Mouse (Mus musculus) midbrain, embryonic 11.5 days (tissue): ENCODE measurements around the gene Rbm5. TPM values are rescaled to one million over a fixed set of nuclear protein-coding genes. Genes with fewer than 3 reads are reported as not detected.
A peak's percentile ranks its signal among the peaks of the same experiment; 100 is the strongest.

Source experiments
- ATAC-seq: fragments of 200-750 bp; cut with Nextera tagmentation; 2 replicates; pipeline ENCODE4 v1.8.0; 2017; ENCODE audit warnings: moderate TSS enrichment, moderate library complexity; ENCODE audit not compliant: low FRiP score
- DNase-seq: peaks from one replicate; pipeline ENCODE4 v3.0.0; 2015; ENCODE audit warnings: low spot score; ENCODE audit errors: missing footprints
- H3K27ac ChIP-seq: fragments of 300-500 bp; sonication (generic); 2 replicates; pipeline ENCODE4 v1.5.1; 2014; ENCODE audit warnings: low read depth, low read length
- H3K27me3 ChIP-seq: fragments of 300-500 bp; sonication (generic); 2 replicates; pipeline ENCODE4 v1.6.1; 2014; ENCODE audit warnings: mild to moderate bottlenecking, low read length, moderate library complexity, mixed read lengths; ENCODE audit not compliant: control insufficient read depth, insufficient read depth
- H3K36me3 ChIP-seq: fragments of 300-500 bp; sonication (generic); 2 replicates; pipeline ENCODE4 v1.6.1; 2014; ENCODE audit warnings: mild to moderate bottlenecking, low read length, moderate library complexity, mixed read lengths; ENCODE audit not compliant: control insufficient read depth, insufficient read depth
- H3K4me1 ChIP-seq: fragments of 300-500 bp; sonication (generic); 2 replicates; pipeline ENCODE4 v1.6.1; 2014; ENCODE audit warnings: low read length; ENCODE audit not compliant: control insufficient read depth, insufficient read depth
- H3K4me2 ChIP-seq: fragments of 300-500 bp; sonication (generic); 2 replicates; pipeline ENCODE4 v1.6.1; 2014; ENCODE audit warnings: mild to moderate bottlenecking, moderate library complexity
- H3K4me3 ChIP-seq: fragments of 300-500 bp; sonication (generic); 2 replicates; pipeline ENCODE4 v1.5.1; 2014; ENCODE audit warnings: low read depth, low read length
- H3K9ac ChIP-seq: fragments of 300-500 bp; sonication (generic); 2 replicates; pipeline ENCODE4 v1.6.1; 2014; ENCODE audit warnings: low read length
- H3K9me3 ChIP-seq: fragments of 300-500 bp; sonication (generic); 2 replicates; pipeline ENCODE4 v1.6.1; 2016; ENCODE audit warnings: low read length; ENCODE audit not compliant: control insufficient read depth
- WGBS: fragments of 180-500 bp; shearing (Covaris S2); extraction: QIAGEN DNeasy Blood & Tissue Kit; methylation state at CpG from one replicate; pipeline ENCODE4 v1.1.7; 2014; 5-methylcytosine and 5-hydroxymethylcytosine counted together
- polyA plus RNA-seq: library from polyadenylated mRNA; unstranded; fragments of >200 nt; fragmentation: Nextera tagmentation; extraction: Ambion mirVana; gene quantifications from 2 replicates; pipeline ENCODE4 v1.2.1, GENCODE M21; 2014

Rbm5 gene
- polyA plus RNA-seq, 1 experiment from 2014 or later: 191 TPM

DNA sequence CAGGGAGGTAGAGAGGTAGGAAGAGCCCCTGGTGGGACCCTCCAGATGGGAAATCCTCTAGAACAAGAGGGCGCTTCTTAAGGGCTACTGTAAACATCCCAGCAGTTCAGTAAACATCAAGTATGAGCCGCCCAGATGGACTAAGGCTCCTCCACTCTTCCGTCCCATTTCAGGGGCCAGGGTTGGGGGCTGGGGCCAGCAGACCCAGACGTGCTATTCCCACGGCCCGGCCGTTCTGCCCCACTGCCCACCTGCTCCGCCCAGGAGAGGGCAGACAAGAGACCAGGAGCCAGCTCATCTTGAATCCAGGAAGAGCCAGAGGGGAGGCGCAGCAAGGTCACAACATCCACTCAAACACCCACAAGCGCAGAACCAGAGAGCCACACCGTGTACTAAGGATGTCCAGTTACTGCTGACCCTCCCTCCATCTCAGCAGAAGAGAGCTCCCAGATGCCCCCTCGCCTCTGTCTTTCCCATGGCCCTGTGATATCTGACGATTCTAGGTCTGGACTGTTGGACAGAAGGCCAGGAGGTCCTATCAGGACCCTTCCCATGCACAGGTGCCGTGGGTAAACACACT, 72.1 kb downstream of the Rbm5 start:
- no peaks in the 10 kb centered on the region for H3K27me3 ChIP-seq

GRCm38 (mm10) chr9:107697811-107698521, 72.8 kb downstream of the Rbm5 start:
- no peaks in the 10 kb centered on the region for H3K9me3 ChIP-seq
- H3K9ac ChIP-seq: peak overlapping the region; percentile 36; the same call in 1 of the 2 replicates
- H3K27ac ChIP-seq: peak overlapping the region; percentile 81
- no peaks in the 10 kb centered on the region; the same call in 1 of the 2 replicates for H3K36me3 ChIP-seq
- WGBS: 7% methylated on average over 14 of the region's 14 CpGs
- H3K4me1 ChIP-seq: peaks cover 71% of the 10 kb centered on the region
- no peak overlapping the region for H3K4me3 ChIP-seq
- peak overlapping the region; percentile 32 for H3K4me2 ChIP-seq
- DNase-seq: peak; percentile 92
- H3K27me3 ChIP-seq: no peaks in the 10 kb centered on the region
- peak; percentile 47 for ATAC-seq

More for the DNA sequence above, 72.1 kb downstream of the Rbm5 start:
- no peaks in the 10 kb centered on the region; the same call in 1 of the 2 replicates for H3K36me3 ChIP-seq
- H3K4me3 ChIP-seq: no peak overlapping the region
- ATAC-seq: peak; percentile 47; the same call in 1 of the 2 replicates
- peak; percentile 96 for DNase-seq
- H3K4me1 ChIP-seq: peaks cover 64% of the 10 kb centered on the region
- H3K4me2 ChIP-seq: peak overlapping the region; percentile 18
- 6% methylated on average over 14 of the region's 14 CpGs for WGBS
- no peaks in the 10 kb centered on the region for H3K9me3 ChIP-seq
- H3K9ac ChIP-seq: peak overlapping the region; percentile 3
- H3K27ac ChIP-seq: peak overlapping the region; percentile 53

DNA sequence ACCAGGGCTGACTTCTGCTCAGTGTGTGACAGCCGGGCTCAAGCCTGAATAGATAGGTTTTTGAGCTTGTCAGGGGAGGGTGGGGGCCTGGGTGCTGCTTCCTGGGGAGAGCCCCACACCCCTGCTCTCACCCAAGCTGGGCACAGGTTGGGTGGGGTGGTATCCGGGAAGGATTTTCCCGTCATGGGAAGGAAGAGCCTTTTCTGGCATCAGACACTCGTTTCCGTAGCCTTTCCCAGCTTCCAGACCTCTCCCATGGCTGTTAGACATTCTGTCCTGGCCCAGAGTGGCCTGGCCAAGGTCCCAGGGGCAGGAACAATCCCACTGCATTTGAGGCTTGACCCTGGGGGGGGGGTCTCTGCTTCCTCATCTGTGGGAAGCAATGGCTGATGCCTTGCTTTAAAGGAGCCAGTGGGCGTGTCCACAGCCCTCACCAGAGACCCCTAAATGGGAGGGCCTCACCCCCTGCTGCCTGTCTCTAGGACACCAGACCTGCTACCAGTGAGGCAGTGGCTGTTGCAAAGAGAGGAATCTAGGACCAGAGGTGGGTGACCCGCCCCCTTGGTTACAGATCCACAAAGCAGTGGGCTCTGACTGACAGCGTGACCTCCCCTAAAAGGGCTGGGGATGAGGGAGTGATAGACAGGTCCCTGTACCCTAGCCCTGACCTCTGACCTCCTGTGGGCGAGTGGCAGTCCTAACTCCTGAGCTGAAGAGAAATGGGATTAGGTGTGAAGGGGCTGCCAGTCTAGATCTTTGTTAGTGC, 73.8 kb downstream of the Rbm5 start:
- Histone ChIP-seq H3K4me1 (peaks cover 67% of the 10 kb centered on the region), H3K36me3 (peaks cover 4% of the 10 kb centered on the region; the same call in 1 of the 2 replicates), H3K27ac (peak overlapping the region; percentile 81), H3K9me3 (no peaks in the 10 kb centered on the region), H3K9ac (peak overlapping the region; percentile 36; the same call in 1 of the 2 replicates), H3K4me2 (peak overlapping the region; percentile 32; the same call in 1 of the 2 replicates), H3K4me3 (no peak overlapping the region), H3K27me3 (no peaks in the 10 kb centered on the region)
- ATAC-seq (peak; percentile 26), DNase-seq (peak; percentile 93)
- whole genome bisulfite sequencing: 7% methylated on average over 9 of the region's 9 CpGs

DNA sequence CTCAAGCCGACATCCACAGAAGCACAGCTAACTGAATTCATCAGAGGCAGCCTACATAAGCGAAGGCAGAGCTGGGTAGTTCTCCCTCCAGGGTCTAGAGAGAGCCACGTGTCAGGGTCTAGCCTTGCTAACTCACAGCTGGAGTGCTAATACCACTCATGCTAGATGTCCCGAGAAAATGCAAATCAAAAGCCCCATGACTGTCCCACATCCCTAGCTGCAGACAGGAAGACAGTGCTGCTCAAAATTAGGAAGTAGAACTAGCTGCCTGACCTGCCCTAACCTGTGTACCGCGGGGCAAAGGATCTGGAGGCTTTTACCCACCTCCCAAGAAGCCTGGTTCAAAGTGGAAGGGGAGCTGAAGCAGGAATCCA, 74.7 kb downstream of the Rbm5 start:
- peaks cover 4% of the 10 kb centered on the region; the same call in 1 of the 2 replicates for H3K36me3 ChIP-seq
- no peak overlapping the region for H3K4me2 ChIP-seq
- DNase-seq (peak; percentile 83), ATAC-seq (no peak)
- H3K27me3 ChIP-seq: no peaks in the 10 kb centered on the region
- H3K9me3 ChIP-seq: no peaks in the 10 kb centered on the region
- H3K4me3 ChIP-seq: no peak overlapping the region
- H3K27ac ChIP-seq: peak overlapping the region; percentile 81
- H3K4me1 ChIP-seq: peaks cover 67% of the 10 kb centered on the region
- 35% methylated on average over 6 of the region's 6 CpGs for WGBS
- no peak overlapping the region for H3K9ac ChIP-seq

DNA sequence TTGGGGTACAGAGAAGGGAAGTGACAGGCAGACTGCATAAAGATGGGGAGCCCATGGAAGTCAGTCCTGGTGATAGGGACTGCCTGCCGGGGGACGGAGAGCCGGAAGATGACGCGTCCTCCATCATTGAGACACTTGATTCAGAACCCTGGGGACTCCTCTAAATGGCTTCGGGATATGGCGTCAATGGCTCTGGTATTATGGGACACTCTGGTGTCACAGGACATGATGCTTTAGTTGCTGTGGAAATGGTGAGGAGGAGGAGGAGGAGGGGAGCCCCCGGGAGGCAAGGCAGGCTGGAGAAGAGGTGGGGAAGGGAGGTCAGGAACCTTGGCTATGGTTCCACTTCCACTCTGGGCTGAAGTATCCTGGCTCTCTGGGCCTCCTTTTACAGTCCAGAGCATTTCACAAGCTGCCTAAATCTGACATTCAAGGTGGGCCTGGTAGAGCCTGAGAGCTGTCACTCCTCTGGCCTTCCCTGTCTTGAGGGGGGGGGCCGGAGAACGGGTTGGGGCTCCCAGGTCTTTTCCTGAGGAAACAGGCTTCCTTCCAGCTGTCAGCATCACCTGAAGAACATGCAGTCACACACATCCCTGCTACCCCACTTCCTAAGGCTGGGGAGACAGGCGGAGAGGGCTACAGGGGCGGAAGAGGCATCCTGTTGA, 75.2 kb downstream of the Rbm5 start:
- no peaks in the 10 kb centered on the region for H3K27me3 ChIP-seq
- 81% methylated on average over 12 of the region's 12 CpGs for WGBS
- no peak overlapping the region for H3K4me3 ChIP-seq
- H3K9ac ChIP-seq: no peak overlapping the region
- DNase-seq (no peak), ATAC-seq (no peak)
- no peaks in the 10 kb centered on the region for H3K9me3 ChIP-seq
- H3K27ac ChIP-seq: no peak overlapping the region
- peaks cover 64% of the 10 kb centered on the region for H3K4me1 ChIP-seq
- peaks cover 4% of the 10 kb centered on the region; the same call in 1 of the 2 replicates for H3K36me3 ChIP-seq
- H3K4me2 ChIP-seq: no peak overlapping the region

DNA sequence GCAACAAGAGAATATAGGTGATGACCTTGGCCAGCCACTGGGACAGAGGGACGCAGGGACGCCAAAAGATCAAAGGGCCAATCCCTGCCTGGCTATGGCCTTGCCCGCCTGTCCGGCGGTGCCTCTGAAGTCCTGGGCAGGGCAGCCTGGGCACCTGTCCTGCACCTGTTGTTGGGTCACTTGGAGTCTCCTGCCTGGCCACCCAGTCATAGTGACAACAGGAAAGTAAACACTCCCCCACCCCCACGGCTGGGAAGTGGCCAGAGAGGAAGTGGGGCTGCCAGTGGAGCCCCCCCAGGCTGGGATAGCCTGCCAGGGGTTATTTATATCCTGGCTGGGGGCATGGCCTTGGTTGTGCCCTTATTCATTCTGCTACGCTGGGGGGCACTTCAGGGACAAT, 76.2 kb downstream of the Rbm5 start:
- no peaks in the 10 kb centered on the region for H3K27me3 ChIP-seq
- no peak for DNase-seq
- no peaks in the 10 kb centered on the region for H3K9me3 ChIP-seq
- H3K9ac ChIP-seq: no peak overlapping the region
- no peak overlapping the region for H3K4me2 ChIP-seq
- 64% methylated on average over 7 of the region's 7 CpGs for WGBS
- H3K4me1 ChIP-seq: peaks cover 54% of the 10 kb centered on the region
- H3K27ac ChIP-seq: no peak overlapping the region
- H3K4me3 ChIP-seq: no peak overlapping the region
- no peak for ATAC-seq
- peaks cover 4% of the 10 kb centered on the region; the same call in 1 of the 2 replicates for H3K36me3 ChIP-seq

DNA sequence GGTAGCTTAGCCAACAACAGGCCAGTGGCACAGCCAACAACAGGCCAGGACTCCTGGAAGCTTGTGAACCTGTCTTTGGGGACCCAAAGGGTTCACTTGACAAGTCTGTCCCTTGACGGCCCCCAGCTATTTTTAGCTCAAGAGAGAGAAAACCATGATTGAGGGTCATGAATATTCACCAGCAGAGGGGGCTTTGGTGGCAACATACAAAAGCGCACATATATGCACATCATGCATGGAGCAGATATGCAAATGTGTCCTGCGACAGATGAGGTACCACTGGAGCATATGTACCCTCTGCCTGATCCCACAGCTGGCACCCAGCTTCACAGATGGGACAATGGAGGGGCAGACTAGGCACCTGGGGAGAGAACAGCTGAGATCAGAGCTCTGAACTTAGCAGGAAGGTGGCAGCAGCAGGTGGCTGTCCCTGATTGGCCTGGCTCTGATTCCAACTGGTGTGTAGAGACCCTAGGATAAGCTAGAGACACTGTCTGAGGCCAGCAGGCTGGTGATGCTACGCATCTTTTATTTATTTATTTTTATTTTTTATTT, 77.3 kb downstream of the Rbm5 start:
- H3K4me1 ChIP-seq: peaks cover 43% of the 10 kb centered on the region
- H3K9ac ChIP-seq: no peak overlapping the region
- ATAC-seq (no peak), DNase-seq (no peak)
- no peak overlapping the region for H3K4me2 ChIP-seq
- H3K36me3 ChIP-seq: peaks cover 6% of the 10 kb centered on the region
- no peak overlapping the region for H3K4me3 ChIP-seq
- no peaks in the 10 kb centered on the region for H3K9me3 ChIP-seq
- no peak overlapping the region for H3K27ac ChIP-seq
- 75% methylated on average over 4 of the region's 4 CpGs for WGBS
- no peaks in the 10 kb centered on the region for H3K27me3 ChIP-seq

- H3K4me3 ChIP-seq: no peak overlapping the region
- H3K9me3 ChIP-seq: no peaks in the 10 kb centered on the region
- WGBS: 79% methylated on average over 5 of the region's 5 CpGs
- no peak overlapping the region for H3K9ac ChIP-seq
- DNase-seq (no peak), ATAC-seq (no peak)
- peaks cover 6% of the 10 kb centered on the region for H3K36me3 ChIP-seq
- H3K27me3 ChIP-seq: no peaks in the 10 kb centered on the region
- no peak overlapping the region for H3K4me2 ChIP-seq
- peaks cover 36% of the 10 kb centered on the region for H3K4me1 ChIP-seq
- no peak overlapping the region for H3K27ac ChIP-seq
Measured at GRCm38 (mm10) chr9:107692785-107693184, 78.0 kb downstream of the Rbm5 start.
